Mouse (Mus musculus) ES-Bruce4 (cell line): Measurements from ENCODE around the gene App. TPM values are rescaled to one million over a fixed set of nuclear protein-coding genes. Genes with fewer than 3 reads are reported as not detected.

ENCODE experiments used
- H3K27ac ChIP-seq: 2 replicates; pipeline ENCODE4 v1.5.1; 2012; ENCODE audit warnings: low read length, inconsistent platforms; ENCODE audit not compliant: insufficient read depth
- H3K27me3 ChIP-seq: 2 replicates; pipeline ENCODE4 v1.6.1; 2012; ENCODE audit warnings: mild to moderate bottlenecking, low read length, inconsistent platforms; ENCODE audit not compliant: control insufficient read depth, poor library complexity, insufficient read depth, severe bottlenecking
- H3K36me3 ChIP-seq: 2 replicates; pipeline ENCODE4 v1.6.1; 2012; ENCODE audit warnings: inconsistent platforms, mild to moderate bottlenecking, low read length, moderate library complexity; ENCODE audit not compliant: control insufficient read depth, poor library complexity, insufficient read depth, severe bottlenecking
- H3K4me1 ChIP-seq: one replicate; pipeline ENCODE4 v1.8.1; 2011; ENCODE audit warnings: low read length; ENCODE audit not compliant: control insufficient read depth, insufficient read depth
- H3K4me3 ChIP-seq: 2 replicates; pipeline ENCODE4 v1.5.1; 2011; ENCODE audit warnings: low read depth, mild to moderate bottlenecking, low read length
- H3K9ac ChIP-seq: 2 replicates; pipeline ENCODE4 v1.6.1; 2012; ENCODE audit warnings: low read depth, mild to moderate bottlenecking, inconsistent platforms; ENCODE audit not compliant: poor library complexity, severe bottlenecking
- H3K9me3 ChIP-seq: replicated peaks from 2 replicates; pipeline ENCODE4 v1.6.1; 2012; ENCODE audit warnings: mild to moderate bottlenecking, low read length, inconsistent platforms; ENCODE audit not compliant: control insufficient read depth, poor library complexity, insufficient read depth, severe bottlenecking
- CTCF ChIP-seq: IDR thresholded peaks from one replicate; pipeline ENCODE4 v1.8.1; 2011; ENCODE audit warnings: low read depth, low read length
- EP300 ChIP-seq: IDR thresholded peaks from 2 replicates; pipeline ENCODE4 v1.6.1; 2011; ENCODE audit warnings: low read depth, low read length; ENCODE audit not compliant: insufficient read depth
- POLR2A ChIP-seq: IDR thresholded peaks from one replicate; pipeline ENCODE4 v1.8.1; 2011; ENCODE audit warnings: low read length; ENCODE audit not compliant: insufficient read depth
- polyA plus RNA-seq: library from polyadenylated mRNA; stranded (reverse); fragments of >200 nt; gene quantifications from 2 replicates; pipeline ENCODE4 v1.2.4, GENCODE M21; 2011; ENCODE audit warnings: low read depth; ENCODE audit not compliant: missing spikeins, insufficient read depth, insufficient read length

App gene
- polyA plus RNA-seq, 1 experiment: 89.3 TPM

- H3K9ac ChIP-seq: no peak overlapping the region
- no peaks in the 10 kb centered on the region for H3K4me1 ChIP-seq
- no peak overlapping the region for H3K4me3 ChIP-seq
- H3K27ac ChIP-seq: no peak overlapping the region
- no peaks in the 10 kb centered on the region; the same call in 1 of the 2 replicates for H3K27me3 ChIP-seq
- no peaks in the 10 kb centered on the region for H3K36me3 ChIP-seq
- H3K9me3 ChIP-seq: no peaks in the 10 kb centered on the region
- TF ChIP-seq POLR2A: no peak
- no peak for TF ChIP-seq EP300
- TF ChIP-seq CTCF: no peak
These were observed 7.4 kb downstream of the App start for GRCm38 (mm10) chr16:85166205-85166604.

- H3K4me1 ChIP-seq: no peaks in the 10 kb centered on the region
- H3K36me3 ChIP-seq: no peaks in the 10 kb centered on the region
- H3K27ac ChIP-seq: no peak overlapping the region
- no peak overlapping the region for H3K4me3 ChIP-seq
- no peaks in the 10 kb centered on the region for H3K9me3 ChIP-seq
- TF ChIP-seq POLR2A: no peak
- no peak for TF ChIP-seq EP300
- no peak for TF ChIP-seq CTCF
- no peaks in the 10 kb centered on the region; the same call in 1 of the 2 replicates for H3K27me3 ChIP-seq
- no peak overlapping the region for H3K9ac ChIP-seq
These were observed 7.9 kb downstream of the App start for GRCm38 (mm10) chr16:85165631-85166030.

GRCm38 (mm10) chr16:85165177-85165576 is 8.4 kb downstream of the App start:
- Histone ChIP-seq H3K9ac (no peak overlapping the region), H3K27me3 (no peaks in the 10 kb centered on the region; the same call in 1 of the 2 replicates)
- TF ChIP-seq CTCF: no peak
- TF ChIP-seq EP300: no peak
- TF ChIP-seq POLR2A: no peak

DNA sequence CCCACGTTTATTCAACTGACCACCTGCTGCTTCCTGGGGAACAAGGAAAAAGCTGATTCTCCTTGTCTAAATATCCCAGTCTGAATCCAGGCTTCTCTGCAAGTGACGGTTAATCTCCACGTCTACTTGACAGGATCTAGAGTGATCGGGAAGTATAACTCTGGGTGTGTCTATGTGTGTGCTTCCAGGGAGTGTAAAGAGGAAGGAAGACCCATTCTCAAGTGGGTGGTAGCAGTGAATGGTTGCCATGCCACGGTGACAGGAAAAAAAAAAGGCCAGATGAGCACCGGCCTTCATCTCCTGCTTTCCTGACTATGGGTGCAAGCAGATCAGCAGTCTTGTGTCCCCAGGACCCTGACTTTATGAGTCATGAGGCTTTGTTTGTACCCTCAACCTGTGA is 10.8 kb downstream of the App start:
- TF ChIP-seq EP300: no peak
- no peak for TF ChIP-seq POLR2A
- no peak for TF ChIP-seq CTCF

More at GRCm38 (mm10) chr16:85165177-85165576, 8.4 kb downstream of the App start:
- Histone ChIP-seq H3K27ac (no peak overlapping the region), H3K9me3 (no peaks in the 10 kb centered on the region), H3K36me3 (no peaks in the 10 kb centered on the region), H3K4me3 (no peak overlapping the region), H3K4me1 (no peaks in the 10 kb centered on the region)

GRCm38 (mm10) chr16:85160140-85160539 is 13.4 kb downstream of the App start:
- Histone ChIP-seq H3K4me1 (no peaks in the 10 kb centered on the region), H3K4me3 (no peak overlapping the region), H3K27me3 (no peaks in the 10 kb centered on the region), H3K27ac (no peak overlapping the region), H3K9ac (no peak overlapping the region), H3K9me3 (no peaks in the 10 kb centered on the region), H3K36me3 (no peaks in the 10 kb centered on the region)
- TF ChIP-seq EP300 (no peak), CTCF (no peak), POLR2A (no peak)

More for the DNA sequence above, 10.8 kb downstream of the App start:
- H3K36me3 ChIP-seq: no peaks in the 10 kb centered on the region
- H3K4me3 ChIP-seq: no peak overlapping the region
- no peak overlapping the region for H3K27ac ChIP-seq
- H3K27me3 ChIP-seq: no peaks in the 10 kb centered on the region; the same call in 1 of the 2 replicates
- no peaks in the 10 kb centered on the region for H3K9me3 ChIP-seq
- H3K9ac ChIP-seq: no peak overlapping the region
- no peaks in the 10 kb centered on the region for H3K4me1 ChIP-seq

DNA sequence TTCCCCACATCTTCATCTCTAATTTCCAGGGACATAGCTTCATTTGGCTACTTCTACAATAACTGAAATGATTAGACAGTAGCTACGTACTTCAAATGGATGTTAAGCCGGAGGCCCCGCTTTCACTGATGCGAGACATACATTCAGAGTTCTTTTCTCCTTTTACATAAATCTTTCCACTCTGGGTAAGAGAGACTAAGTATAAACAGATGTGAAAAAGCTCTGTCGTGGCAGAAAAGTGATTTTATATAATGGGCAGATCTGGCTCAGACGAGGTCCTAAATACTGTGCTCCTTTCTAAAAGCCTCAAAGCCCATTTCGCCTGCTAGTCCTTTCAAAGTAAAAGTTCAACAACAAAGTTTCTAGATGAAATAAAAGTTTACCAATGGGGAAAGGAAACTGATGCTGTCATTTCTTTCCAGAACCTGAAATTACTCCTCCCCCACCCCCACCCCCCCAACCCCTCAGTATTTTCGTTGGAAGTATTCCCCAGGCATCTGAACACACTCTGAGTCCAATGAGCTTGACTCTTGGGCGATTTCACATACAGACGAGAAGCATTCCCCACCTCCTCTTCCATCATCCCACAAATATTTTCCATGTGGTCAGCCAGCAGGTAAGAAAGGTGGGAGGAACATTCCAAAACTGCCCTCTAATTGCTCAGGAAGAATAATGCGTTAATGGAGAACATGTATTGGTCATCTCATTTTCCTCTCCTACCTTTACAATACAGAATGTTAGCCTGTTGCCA is 15.6 kb downstream of the App start:
- H3K27ac ChIP-seq: no peak overlapping the region
- no peak overlapping the region for H3K4me3 ChIP-seq
- H3K27me3 ChIP-seq: no peaks in the 10 kb centered on the region
- no peaks in the 10 kb centered on the region for H3K4me1 ChIP-seq
- no peak for TF ChIP-seq CTCF
- H3K9me3 ChIP-seq: no peaks in the 10 kb centered on the region
- no peaks in the 10 kb centered on the region for H3K36me3 ChIP-seq
- H3K9ac ChIP-seq: no peak overlapping the region
